Mouse (Mus musculus) monocyte, adult 5-6 weeks (primary cell): Measurements from ENCODE around the gene 2700049A03Rik. TPM values are rescaled to one million over a fixed set of nuclear protein-coding genes. Genes with fewer than 3 reads are reported as not detected.

ENCODE experiments used
- ATAC-seq: fragments of 153-309, 156-312 bp; replicated peaks from 2 replicates; pipeline ENCODE4 v1.8.0; 2017; ENCODE audit warnings: mild to moderate bottlenecking; ENCODE audit not compliant: low TSS enrichment, insufficient number of reproducible peaks, severe bottlenecking, poor library complexity, low FRiP score
- total RNA-seq: library from RNA; stranded (forward); fragments of 200-1000, 200-491, 200-594 nt; gene quantifications from 3 replicates; pipeline ENCODE4 v1.2.3, GENCODE M21; 2017

The 2700049A03Rik gene
- total RNA-seq, 1 experiment from 2014 or later, result 4.9 TPM

DNA sequence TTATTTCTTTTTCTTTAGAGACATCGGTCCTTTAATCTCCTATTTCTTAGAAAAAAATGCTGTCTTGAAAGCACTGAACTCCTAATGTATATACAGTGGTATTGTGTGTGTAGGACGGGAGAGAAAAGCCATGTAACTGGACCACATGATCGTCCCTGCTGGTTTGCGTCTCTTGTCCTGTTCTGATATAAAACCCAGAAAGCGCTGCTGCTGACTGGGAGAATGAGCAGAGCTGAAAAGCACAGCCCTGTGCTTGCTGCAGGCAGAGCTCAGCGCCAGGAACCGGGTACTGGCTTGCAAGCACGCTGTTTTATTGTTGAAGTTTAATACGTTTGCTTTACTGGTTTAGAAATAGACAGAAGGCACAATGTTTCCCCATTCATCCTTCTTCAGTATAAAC, 112.7 kb downstream of the 2700049A03Rik start:
- ATAC-seq, result no peak

GRCm38 (mm10) chr12:71252509-71253167, 116.0 kb downstream of the 2700049A03Rik start:
- no peak for ATAC-seq

GRCm38 (mm10) chr12:71254779-71255178, 118.1 kb downstream of the 2700049A03Rik start:
- ATAC-seq, result no peak

- no peak for ATAC-seq
These were observed 121.7 kb downstream of the 2700049A03Rik start for GRCm38 (mm10) chr12:71258196-71258920.

DNA sequence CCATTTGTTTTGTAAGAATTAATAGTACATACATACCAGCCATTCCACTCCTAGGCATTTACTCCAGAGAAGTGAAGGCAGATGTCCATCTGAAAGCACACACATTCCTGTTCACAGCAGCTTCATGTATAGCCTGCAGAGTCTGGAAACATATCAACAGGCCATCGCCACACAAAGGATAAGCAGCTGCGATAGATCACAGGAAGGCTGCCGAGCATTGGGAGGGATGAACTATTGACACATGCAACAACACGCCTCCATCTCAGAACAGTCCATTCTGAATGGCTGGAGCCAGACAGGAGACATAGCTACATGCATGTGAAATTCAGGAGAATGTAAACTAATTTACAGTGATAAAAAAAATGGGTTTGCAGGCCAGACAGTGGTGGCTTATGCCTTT, 127.6 kb downstream of the 2700049A03Rik start:
- ATAC-seq, result no peak

DNA sequence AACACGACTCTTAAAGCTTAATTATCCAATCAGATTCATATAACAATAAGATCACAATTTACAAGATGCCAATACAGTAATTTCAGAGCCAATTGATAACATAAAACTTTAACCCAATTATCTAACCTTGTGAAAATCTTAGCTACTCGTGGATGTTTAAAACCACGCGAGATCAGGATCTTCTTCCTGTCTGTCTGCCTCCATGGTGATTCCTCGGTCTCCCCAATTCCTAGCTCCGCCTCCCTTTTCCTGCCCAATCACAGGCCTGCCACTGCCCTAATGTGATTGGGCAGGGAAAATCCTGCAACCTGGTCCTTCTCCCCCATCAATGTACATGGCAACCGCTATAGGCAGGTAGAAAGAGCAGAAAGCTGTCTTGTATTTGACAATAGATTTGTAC, 132.7 kb downstream of the 2700049A03Rik start:
- ATAC-seq, result no peak

DNA sequence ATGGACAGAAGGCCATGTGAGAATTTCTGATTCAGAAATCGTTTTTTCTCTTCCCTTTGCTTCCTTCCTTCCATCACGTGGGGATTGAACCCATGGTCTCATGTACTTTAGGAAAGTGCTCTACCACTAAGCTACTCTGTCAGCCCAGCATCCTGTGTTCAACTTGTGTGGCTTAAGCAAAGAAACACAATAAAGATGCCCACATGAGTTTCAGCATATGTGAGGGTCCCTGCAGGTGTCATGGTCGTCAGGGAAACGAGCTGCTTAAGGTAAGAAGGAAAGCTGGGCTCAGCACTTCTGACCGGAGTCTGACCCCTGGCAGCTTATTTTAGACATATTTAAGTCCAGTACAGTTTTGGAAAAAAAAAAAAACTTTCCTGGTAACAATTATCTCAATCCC, 134.5 kb downstream of the 2700049A03Rik start:
- no peak for ATAC-seq

- ATAC-seq, result no peak
These were observed 138.0 kb downstream of the 2700049A03Rik start for GRCm38 (mm10) chr12:71274519-71275237.

DNA sequence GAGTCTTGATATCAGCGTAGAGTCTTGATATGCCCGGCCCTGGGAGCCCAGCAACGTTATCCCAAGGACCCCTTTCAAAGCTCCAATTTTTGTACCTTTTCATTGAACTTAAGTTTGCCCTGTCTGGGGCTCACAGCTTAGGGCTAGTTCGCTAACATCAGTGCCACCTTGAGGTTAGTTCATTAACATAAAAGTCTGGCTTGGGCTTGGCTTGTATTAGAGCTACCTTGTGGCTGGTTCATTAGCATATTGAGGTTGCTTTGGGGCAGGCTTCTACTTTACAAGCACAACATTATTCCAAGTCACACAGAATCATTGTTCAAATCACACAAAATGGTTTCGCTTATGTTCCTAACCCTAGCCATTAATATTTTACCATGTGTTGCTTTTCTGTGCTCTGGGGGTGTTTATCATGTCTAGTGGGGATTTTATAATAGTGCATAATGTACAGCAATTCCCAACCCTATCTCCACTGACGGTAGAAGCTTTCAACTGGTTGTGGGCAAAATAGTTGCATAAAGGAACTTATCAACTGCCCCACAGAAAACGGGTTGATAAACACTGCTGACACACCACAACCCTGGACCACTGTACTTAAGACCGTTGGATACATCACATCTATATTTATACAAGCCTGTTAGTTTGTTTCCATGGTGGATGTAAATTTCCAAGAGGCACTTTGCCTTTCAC, 139.4 kb downstream of the 2700049A03Rik start:
- no peak for ATAC-seq

- no peak for ATAC-seq
These were observed 143.0 kb downstream of the 2700049A03Rik start for GRCm38 (mm10) chr12:71279521-71280262.

GRCm38 (mm10) chr12:71281201-71281768, 144.6 kb downstream of the 2700049A03Rik start:
- no peak for ATAC-seq

- no peak for ATAC-seq
These were observed 148.8 kb downstream of the 2700049A03Rik start for GRCm38 (mm10) chr12:71285399-71285798.

GRCm38 (mm10) chr12:71290460-71290859, 153.8 kb downstream of the 2700049A03Rik start:
- ATAC-seq, result no peak

Other genes with a start within 250 kb of the 2700049A03Rik start
- gene Actr10, start 199.0 kb upstream of the 2700049A03Rik start, total RNA-seq, result 46.0 to 74.1 TPM (median 73.9 TPM) in 3 replicates
- gene Psma3, start 162.2 kb upstream of the 2700049A03Rik start, total RNA-seq, result 262 to 390 TPM (median 305 TPM) in 3 replicates
- 91.2 to 156 TPM (median 106 TPM) in 3 replicates for gene Arid4a, start 120.9 kb upstream of the 2700049A03Rik start, total RNA-seq
- not detected in 3 replicates for gene Tomm20l, start 25.4 kb upstream of the 2700049A03Rik start, total RNA-seq
- gene Timm9, start 164 bp upstream of the 2700049A03Rik start, total RNA-seq, result 8.5 to 17.6 TPM (median 9.9 TPM) in 3 replicates
- gene Dact1, start 173.0 kb downstream of the 2700049A03Rik start, total RNA-seq, result 0.43 to 0.78 TPM in 2 of 3 replicates, not detected in the other